Mouse (Mus musculus): ENCODE measurements around the gene Rbms3. TPM values are rescaled to one million over a fixed set of nuclear protein-coding genes. Genes with fewer than 3 reads are reported as not detected.
A peak's percentile ranks its signal among the peaks of the same experiment; 100 is the strongest.

Gene Rbms3
- polyA plus RNA-seq, 1 experiment from 2014 or later, result 12.2 TPM

GRCm38 (mm10) chr9:117250831-117251165, 378.9 kb downstream of the Rbms3 start:
- 8% methylated on average over 2 of the region's 2 CpGs for whole genome bisulfite sequencing
- DNase-seq (ENCODE audit: low spot score), result no peak

GRCm38 (mm10) chr9:117250036-117250830, 379.5 kb downstream of the Rbms3 start:
- no peak overlapping the region for H3K9ac ChIP-seq (ENCODE audit: low read length)

More at GRCm38 (mm10) chr9:117250831-117251165, 378.9 kb downstream of the Rbms3 start:
- peak; percentile 42 for ATAC-seq (replicated peaks; ENCODE audit: low FRiP score)
- Histone ChIP-seq H3K36me3 (ENCODE audit: control insufficient read depth, insufficient read depth, low read length) (no peaks in the 10 kb centered on the region), H3K9me3 (ENCODE audit: control insufficient read depth, low read length) (no peaks in the 10 kb centered on the region), H3K4me2 (ENCODE audit: low read depth, low read length, severe bottlenecking) (peak overlapping the region; percentile 76; the same call in 1 of the 2 replicates), H3K27me3 (ENCODE audit: control insufficient read depth, insufficient read depth, low read length) (no peaks in the 10 kb centered on the region), H3K4me1 (replicated peaks; ENCODE audit: control insufficient read depth, insufficient read depth, low read length) (peaks cover 7% of the 10 kb centered on the region; the same call in 1 of the 2 replicates), H3K9ac (ENCODE audit: low read length) (peak overlapping the region; percentile 59; the same call in 1 of the 2 replicates), H3K4me3 (ENCODE audit: low read depth, low read length) (peak overlapping the region; percentile 42), H3K27ac (ENCODE audit: low read depth, low read length) (no peak overlapping the region)

GRCm38 (mm10) chr9:117247311-117247980, 382.3 kb downstream of the Rbms3 start:
- Histone ChIP-seq H3K4me3 (ENCODE audit: low read depth, low read length) (no peak overlapping the region), H3K27ac (ENCODE audit: low read depth, low read length) (no peak overlapping the region), H3K4me1 (replicated peaks; ENCODE audit: control insufficient read depth, insufficient read depth, low read length) (peaks cover 7% of the 10 kb centered on the region; the same call in 1 of the 2 replicates), H3K27me3 (ENCODE audit: control insufficient read depth, insufficient read depth, low read length) (no peaks in the 10 kb centered on the region), H3K4me2 (ENCODE audit: low read depth, low read length, severe bottlenecking) (no peak overlapping the region), H3K9ac (ENCODE audit: low read length) (no peak overlapping the region), H3K36me3 (ENCODE audit: control insufficient read depth, insufficient read depth, low read length) (no peaks in the 10 kb centered on the region), H3K9me3 (ENCODE audit: control insufficient read depth, low read length) (no peaks in the 10 kb centered on the region)
- WGBS, result 49% methylated on average over 5 of the region's 5 CpGs
- DNase-seq (ENCODE audit: low spot score), result no peak
- no peak for ATAC-seq (replicated peaks; ENCODE audit: low FRiP score)

More at GRCm38 (mm10) chr9:117250036-117250830, 379.5 kb downstream of the Rbms3 start:
- Histone ChIP-seq H3K4me1 (replicated peaks; ENCODE audit: control insufficient read depth, insufficient read depth, low read length) (peaks cover 7% of the 10 kb centered on the region; the same call in 1 of the 2 replicates), H3K27me3 (ENCODE audit: control insufficient read depth, insufficient read depth, low read length) (no peaks in the 10 kb centered on the region), H3K4me2 (ENCODE audit: low read depth, low read length, severe bottlenecking) (peak overlapping the region; percentile 76; the same call in 1 of the 2 replicates), H3K36me3 (ENCODE audit: control insufficient read depth, insufficient read depth, low read length) (no peaks in the 10 kb centered on the region), H3K27ac (ENCODE audit: low read depth, low read length) (no peak overlapping the region), H3K9me3 (ENCODE audit: control insufficient read depth, low read length) (no peaks in the 10 kb centered on the region), H3K4me3 (ENCODE audit: low read depth, low read length) (no peak overlapping the region)
- ATAC-seq (replicated peaks; ENCODE audit: low FRiP score) (peak; percentile 59), DNase-seq (ENCODE audit: low spot score) (no peak)
- WGBS, result 35% methylated on average over 13 of the region's 13 CpGs

DNA sequence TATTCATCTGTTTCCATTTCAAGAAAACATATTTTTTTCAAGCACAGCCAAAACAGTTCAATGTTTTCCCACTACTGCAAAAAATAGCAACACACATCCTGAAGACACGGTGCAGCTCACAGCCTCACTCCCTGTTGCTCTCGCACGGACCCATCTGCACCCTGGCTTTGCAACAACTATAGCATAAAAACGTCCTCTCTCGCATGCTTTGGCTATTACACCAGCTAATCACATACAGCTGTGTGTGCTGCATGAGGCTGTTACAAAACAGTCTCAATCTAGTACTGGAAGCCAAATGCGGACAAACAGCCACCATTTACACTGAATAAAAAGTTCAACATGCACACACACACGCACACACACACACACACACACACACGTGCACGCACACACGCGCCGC, 383.5 kb downstream of the Rbms3 start:
- DNase-seq (ENCODE audit: low spot score) (no peak), ATAC-seq (replicated peaks; ENCODE audit: low FRiP score) (no peak)
- Histone ChIP-seq H3K36me3 (ENCODE audit: control insufficient read depth, insufficient read depth, low read length) (no peaks in the 10 kb centered on the region), H3K27me3 (ENCODE audit: control insufficient read depth, insufficient read depth, low read length) (no peaks in the 10 kb centered on the region), H3K27ac (ENCODE audit: low read depth, low read length) (no peak overlapping the region), H3K9ac (ENCODE audit: low read length) (no peak overlapping the region), H3K4me3 (ENCODE audit: low read depth, low read length) (no peak overlapping the region), H3K4me1 (replicated peaks; ENCODE audit: control insufficient read depth, insufficient read depth, low read length) (peaks cover 7% of the 10 kb centered on the region; the same call in 1 of the 2 replicates), H3K9me3 (ENCODE audit: control insufficient read depth, low read length) (no peaks in the 10 kb centered on the region), H3K4me2 (ENCODE audit: low read depth, low read length, severe bottlenecking) (no peak overlapping the region)
- 82% methylated on average over 12 of the region's 12 CpGs for WGBS

GRCm38 (mm10) chr9:117243365-117243764, 386.3 kb downstream of the Rbms3 start:
- DNase-seq (ENCODE audit: low spot score) (no peak), ATAC-seq (replicated peaks; ENCODE audit: low FRiP score) (no peak)
- Histone ChIP-seq H3K4me1 (replicated peaks; ENCODE audit: control insufficient read depth, insufficient read depth, low read length) (0 out of 2 replicates have a peak, but pooled peaks cover 3% of the 10 kb centered on the region), H3K9me3 (ENCODE audit: control insufficient read depth, low read length) (no peaks in the 10 kb centered on the region), H3K27ac (ENCODE audit: low read depth, low read length) (no peak overlapping the region), H3K9ac (ENCODE audit: low read length) (no peak overlapping the region), H3K27me3 (ENCODE audit: control insufficient read depth, insufficient read depth, low read length) (no peaks in the 10 kb centered on the region), H3K36me3 (ENCODE audit: control insufficient read depth, insufficient read depth, low read length) (no peaks in the 10 kb centered on the region), H3K4me2 (ENCODE audit: low read depth, low read length, severe bottlenecking) (no peak overlapping the region), H3K4me3 (ENCODE audit: low read depth, low read length) (no peak overlapping the region)
- WGBS, result 94% methylated on average over 7 of the region's 7 CpGs

- ATAC-seq (replicated peaks; ENCODE audit: low FRiP score), result no peak
- no peak overlapping the region for H3K9ac ChIP-seq (ENCODE audit: low read length)
- no peak overlapping the region for H3K27ac ChIP-seq (ENCODE audit: low read depth, low read length)
- no peaks in the 10 kb centered on the region for H3K4me1 ChIP-seq (replicated peaks; ENCODE audit: control insufficient read depth, insufficient read depth, low read length)
- no peak overlapping the region for H3K4me2 ChIP-seq (ENCODE audit: low read depth, low read length, severe bottlenecking)
- no peaks in the 10 kb centered on the region for H3K9me3 ChIP-seq (ENCODE audit: control insufficient read depth, low read length)
- WGBS, result 77% methylated on average over 6 of the region's 6 CpGs
- H3K4me3 ChIP-seq (ENCODE audit: low read depth, low read length), result no peak overlapping the region
- no peak for DNase-seq (ENCODE audit: low spot score)
- H3K36me3 ChIP-seq (ENCODE audit: control insufficient read depth, insufficient read depth, low read length), result no peaks in the 10 kb centered on the region
- H3K27me3 ChIP-seq (ENCODE audit: control insufficient read depth, insufficient read depth, low read length), result no peaks in the 10 kb centered on the region
Measured at GRCm38 (mm10) chr9:117234726-117235075, 395.0 kb downstream of the Rbms3 start.

GRCm38 (mm10) chr9:117234065-117234725, 395.5 kb downstream of the Rbms3 start:
- no peaks in the 10 kb centered on the region for H3K4me1 ChIP-seq (replicated peaks; ENCODE audit: control insufficient read depth, insufficient read depth, low read length)
- no peaks in the 10 kb centered on the region for H3K9me3 ChIP-seq (ENCODE audit: control insufficient read depth, low read length)
- no peak overlapping the region for H3K27ac ChIP-seq (ENCODE audit: low read depth, low read length)
- no peak overlapping the region for H3K9ac ChIP-seq (ENCODE audit: low read length)
- no peak for ATAC-seq (replicated peaks; ENCODE audit: low FRiP score)
- no peaks in the 10 kb centered on the region for H3K27me3 ChIP-seq (ENCODE audit: control insufficient read depth, insufficient read depth, low read length)
- H3K4me3 ChIP-seq (ENCODE audit: low read depth, low read length), result no peak overlapping the region
- whole genome bisulfite sequencing, result 90% methylated on average over 5 of the region's 5 CpGs
- no peaks in the 10 kb centered on the region for H3K36me3 ChIP-seq (ENCODE audit: control insufficient read depth, insufficient read depth, low read length)
- no peak for DNase-seq (ENCODE audit: low spot score)
- no peak overlapping the region for H3K4me2 ChIP-seq (ENCODE audit: low read depth, low read length, severe bottlenecking)

DNA sequence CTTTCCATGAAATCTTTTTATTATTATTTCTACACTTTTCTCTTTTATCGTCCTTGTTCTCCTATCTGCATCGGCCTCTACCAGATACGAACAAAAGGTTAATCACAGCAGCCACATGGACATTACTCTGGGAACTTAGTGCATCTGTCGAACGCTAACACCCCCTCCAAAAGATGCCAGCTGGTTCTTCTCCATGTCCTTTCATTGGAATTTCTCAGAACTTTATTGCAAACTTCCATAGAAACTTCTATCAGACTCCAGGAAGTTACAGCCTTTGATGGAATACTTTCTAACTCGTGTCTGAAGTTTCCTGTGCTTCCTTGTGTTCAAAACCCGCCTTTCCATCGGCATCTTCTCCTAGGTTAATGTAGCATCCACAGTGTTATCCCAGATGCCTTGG, 407.0 kb downstream of the Rbms3 start:
- no peak for ATAC-seq (replicated peaks; ENCODE audit: low FRiP score)
- no peaks in the 10 kb centered on the region for H3K9me3 ChIP-seq (ENCODE audit: control insufficient read depth, low read length)
- WGBS, result 83% methylated on average over 8 of the region's 8 CpGs

More for the DNA sequence above, 407.0 kb downstream of the Rbms3 start:
- H3K27me3 ChIP-seq (ENCODE audit: control insufficient read depth, insufficient read depth, low read length), result no peaks in the 10 kb centered on the region
- H3K4me3 ChIP-seq (ENCODE audit: low read depth, low read length), result no peak overlapping the region
- no peak overlapping the region for H3K9ac ChIP-seq (ENCODE audit: low read length)
- H3K36me3 ChIP-seq (ENCODE audit: control insufficient read depth, insufficient read depth, low read length), result no peaks in the 10 kb centered on the region
- no peak overlapping the region for H3K27ac ChIP-seq (ENCODE audit: low read depth, low read length)
- H3K4me1 ChIP-seq (replicated peaks; ENCODE audit: control insufficient read depth, insufficient read depth, low read length), result no peaks in the 10 kb centered on the region
- no peak for DNase-seq (ENCODE audit: low spot score)
- H3K4me2 ChIP-seq (ENCODE audit: low read depth, low read length, severe bottlenecking), result no peak overlapping the region
